Mouse (Mus musculus) liver, adult 2 months (tissue): Measurements from ENCODE around the gene Casc1.

Experiments used
- CTCF ChIP-seq: fragments of 200-500 bp; IDR thresholded peaks from 2 replicates; pipeline ENCODE4 v1.5.1; 2011; ENCODE audit warnings: low read depth, low read length, control low read depth
- POLR2A ChIP-seq: fragments of 200-500 bp; IDR thresholded peaks from 2 replicates; pipeline ENCODE4 v1.6.1; 2011; ENCODE audit warnings: low read length, control low read depth; ENCODE audit not compliant: insufficient read depth; ENCODE audit errors: extremely low read depth

GRCm38 (mm10) chr6:145173781-145174191 lies 37.0 kb downstream of the Casc1 start:
- TF ChIP-seq CTCF (no peak), POLR2A (no peak)
